Mouse (Mus musculus) kidney, postnatal 0 days (tissue): ENCODE measurements around the gene Gm45062. TPM values are rescaled to one million over a fixed set of nuclear protein-coding genes. Genes with fewer than 3 reads are reported as not detected.

Experiments
- ATAC-seq: fragments of 200-750 bp; cut with Nextera tagmentation; replicated peaks from 2 replicates; pipeline ENCODE4 v1.8.0; 2017; ENCODE audit warnings: low read depth, moderate number of reproducible peaks, moderate TSS enrichment, moderate library complexity; ENCODE audit not compliant: low FRiP score
- DNase-seq: peaks from one replicate; pipeline ENCODE4 v3.0.0-alpha.2; 2016; ENCODE audit warnings: low spot score
- H3K27ac ChIP-seq: fragments of 300-500 bp; sonication (generic); 2 replicates; pipeline ENCODE4 v1.5.1; 2014; ENCODE audit warnings: mild to moderate bottlenecking
- H3K27me3 ChIP-seq: fragments of 300-500 bp; sonication (generic); 2 replicates; pipeline ENCODE4 v1.6.1; 2014; ENCODE audit warnings: low read length, mixed read lengths; ENCODE audit not compliant: insufficient read depth
- H3K36me3 ChIP-seq: fragments of 300-500 bp; sonication (generic); 2 replicates; pipeline ENCODE4 v1.6.1; 2014; ENCODE audit warnings: low read length, mixed read lengths; ENCODE audit not compliant: insufficient read depth
- H3K4me1 ChIP-seq: fragments of 300-500 bp; sonication (generic); replicated peaks from 2 replicates; pipeline ENCODE4 v1.6.1; 2014; ENCODE audit warnings: antibody characterized with exemption, low read length, mixed read lengths; ENCODE audit not compliant: insufficient read depth
- H3K4me2 ChIP-seq: fragments of 300-500 bp; sonication (generic); 2 replicates; pipeline ENCODE4 v1.6.1; 2014; ENCODE audit warnings: mild to moderate bottlenecking, low read length, moderate library complexity, mixed read lengths
- H3K4me3 ChIP-seq: fragments of 300-500 bp; sonication (generic); replicated peaks from 2 replicates; pipeline ENCODE4 v1.5.1; 2014; ENCODE audit warnings: low read depth, low read length
- H3K9ac ChIP-seq: fragments of 300-500 bp; sonication (generic); 2 replicates; pipeline ENCODE4 v1.6.1; 2014; ENCODE audit warnings: low read depth, low read length
- H3K9me3 ChIP-seq: fragments of 300-500 bp; sonication (generic); replicated peaks from 2 replicates; pipeline ENCODE4 v1.6.1; 2016; ENCODE audit warnings: low read length, inconsistent platforms, mixed read lengths
- CTCF ChIP-seq: IDR thresholded peaks from 2 replicates; pipeline ENCODE4 v1.5.1; 2016; ENCODE audit warnings: antibody characterized with exemption, low read depth, mild to moderate bottlenecking, moderate library complexity
- WGBS: fragments of 180-500 bp; shearing (Covaris S2); extraction: QIAGEN DNeasy Blood & Tissue Kit; methylation state at CpG from one replicate; pipeline ENCODE4 v1.1.7; 2014; 5-methylcytosine and 5-hydroxymethylcytosine counted together
- polyA plus RNA-seq: library from polyadenylated mRNA; unstranded; fragments of >200 nt; fragmentation: Nextera tagmentation; extraction: Ambion mirVana; gene quantifications from 2 replicates; pipeline ENCODE4 v1.2.1, GENCODE M21; 2015

Gm45062 gene
- polyA plus RNA-seq, 1 experiment from 2014 or later, result 5.0 TPM

DNA sequence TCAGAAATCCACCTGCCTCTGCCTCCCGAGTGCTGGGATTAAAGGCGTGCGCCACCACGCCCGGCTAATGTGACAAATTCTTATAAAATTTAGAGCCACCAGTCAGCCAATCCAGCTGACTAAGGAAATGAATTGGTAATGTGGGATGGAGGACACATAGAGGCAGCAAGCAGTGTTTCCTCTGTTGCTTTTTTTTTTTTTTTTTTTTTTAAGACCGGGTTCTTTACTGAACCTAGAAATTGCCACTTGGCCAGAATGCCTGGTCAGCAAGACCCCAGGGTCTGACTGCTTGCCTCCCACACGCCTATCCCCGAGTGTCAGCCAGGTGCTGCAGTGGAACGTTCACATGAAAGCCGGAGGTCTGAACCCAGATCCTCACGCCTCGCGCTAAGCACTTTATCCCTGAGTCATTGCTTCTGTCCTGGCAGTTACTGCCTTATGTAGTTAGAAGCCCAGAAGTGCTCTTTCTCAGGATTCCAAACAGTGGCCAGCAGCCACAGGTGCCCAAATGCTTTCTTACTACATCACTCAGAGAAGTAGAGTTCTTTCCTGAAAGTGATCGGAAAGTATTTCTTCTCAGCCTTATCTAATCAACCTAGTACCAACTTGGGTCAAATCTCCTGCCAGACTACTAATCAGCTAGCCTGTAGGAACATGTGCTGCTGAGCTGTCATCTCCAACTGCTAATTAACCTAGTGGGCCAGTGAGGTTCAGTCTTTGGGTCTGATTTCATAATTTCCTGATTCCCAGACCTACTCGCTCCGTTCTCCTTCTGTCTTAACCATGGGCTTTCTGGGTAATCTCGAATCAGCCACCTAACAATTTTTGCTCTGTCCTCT lies 225.4 kb downstream of the Gm45062 start:
- ATAC-seq, result no peak
- WGBS, result 82% methylated on average over 17 of the region's 17 CpGs

DNA sequence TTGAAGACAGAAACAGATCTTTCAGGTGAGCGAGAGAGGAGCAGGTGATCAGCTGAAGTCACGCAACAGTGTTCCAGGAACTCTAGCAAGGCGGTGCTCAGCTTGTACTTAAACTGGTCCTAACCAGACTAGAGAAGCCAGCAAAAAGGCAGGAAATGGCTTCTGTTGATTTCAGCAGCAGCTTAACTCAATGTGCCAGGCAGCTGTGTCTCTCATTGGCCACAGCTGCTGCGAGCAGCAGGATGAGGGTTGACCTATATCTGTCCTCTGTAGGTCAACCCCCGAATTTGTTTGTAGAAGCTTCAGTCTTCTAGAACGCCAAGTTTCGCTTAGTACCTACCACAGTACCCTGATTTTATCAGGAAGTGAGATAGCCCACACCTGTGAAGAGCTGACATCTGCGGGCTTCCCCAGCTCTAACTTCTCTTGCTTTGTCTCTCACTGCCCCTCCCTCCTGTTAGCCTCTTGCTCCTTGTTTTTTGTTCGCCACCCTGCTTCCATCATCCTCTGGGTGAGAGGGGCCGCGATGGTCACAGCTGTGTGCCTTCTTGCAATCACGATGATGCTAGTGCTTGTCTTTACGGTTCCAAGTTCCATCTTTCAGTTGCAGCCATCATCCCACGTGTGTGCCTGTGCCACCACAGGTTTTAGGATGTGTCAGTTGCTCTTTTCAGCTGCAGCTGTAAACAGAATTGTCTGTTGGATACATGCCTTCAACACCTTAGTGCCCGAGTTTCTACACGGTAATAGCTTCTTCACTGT lies 226.3 kb downstream of the Gm45062 start:
- WGBS, result 77% methylated on average over 16 of the region's 16 CpGs
- TF ChIP-seq CTCF, result no peak
- DNase-seq, result peak; percentile 34

More for the DNA sequence above, 225.4 kb downstream of the Gm45062 start:
- Histone ChIP-seq H3K4me3 (no peak overlapping the region), H3K9ac (no peak overlapping the region), H3K4me1 (no peaks in the 10 kb centered on the region), H3K27ac (no peak overlapping the region), H3K36me3 (no peaks in the 10 kb centered on the region), H3K4me2 (no peak overlapping the region), H3K9me3 (no peaks in the 10 kb centered on the region), H3K27me3 (no peaks in the 10 kb centered on the region)
- DNase-seq, result no peak
- TF ChIP-seq CTCF, result no peak

GRCm38 (mm10) chr6:8486391-8487043 lies 227.3 kb downstream of the Gm45062 start:
- Histone ChIP-seq H3K4me1 (no peaks in the 10 kb centered on the region), H3K27me3 (no peaks in the 10 kb centered on the region), H3K9ac (no peak overlapping the region), H3K4me2 (no peak overlapping the region), H3K36me3 (no peaks in the 10 kb centered on the region), H3K4me3 (no peak overlapping the region), H3K27ac (no peak overlapping the region), H3K9me3 (no peaks in the 10 kb centered on the region)
- no peak for ATAC-seq
- TF ChIP-seq CTCF, result no peak
- 84% methylated on average over 17 of the region's 17 CpGs for WGBS
- DNase-seq, result no peak

More for the DNA sequence above, 226.3 kb downstream of the Gm45062 start:
- no peaks in the 10 kb centered on the region for H3K27me3 ChIP-seq
- no peak overlapping the region for H3K4me3 ChIP-seq
- no peak overlapping the region for H3K4me2 ChIP-seq
- peak overlapping the region; percentile 5; the same call in 1 of the 2 replicates for H3K27ac ChIP-seq
- no peak overlapping the region for H3K9ac ChIP-seq
- no peaks in the 10 kb centered on the region for H3K4me1 ChIP-seq
- H3K36me3 ChIP-seq, result no peaks in the 10 kb centered on the region
- peak; percentile 17; the same call in 1 of the 2 replicates for ATAC-seq
- no peaks in the 10 kb centered on the region for H3K9me3 ChIP-seq

DNA sequence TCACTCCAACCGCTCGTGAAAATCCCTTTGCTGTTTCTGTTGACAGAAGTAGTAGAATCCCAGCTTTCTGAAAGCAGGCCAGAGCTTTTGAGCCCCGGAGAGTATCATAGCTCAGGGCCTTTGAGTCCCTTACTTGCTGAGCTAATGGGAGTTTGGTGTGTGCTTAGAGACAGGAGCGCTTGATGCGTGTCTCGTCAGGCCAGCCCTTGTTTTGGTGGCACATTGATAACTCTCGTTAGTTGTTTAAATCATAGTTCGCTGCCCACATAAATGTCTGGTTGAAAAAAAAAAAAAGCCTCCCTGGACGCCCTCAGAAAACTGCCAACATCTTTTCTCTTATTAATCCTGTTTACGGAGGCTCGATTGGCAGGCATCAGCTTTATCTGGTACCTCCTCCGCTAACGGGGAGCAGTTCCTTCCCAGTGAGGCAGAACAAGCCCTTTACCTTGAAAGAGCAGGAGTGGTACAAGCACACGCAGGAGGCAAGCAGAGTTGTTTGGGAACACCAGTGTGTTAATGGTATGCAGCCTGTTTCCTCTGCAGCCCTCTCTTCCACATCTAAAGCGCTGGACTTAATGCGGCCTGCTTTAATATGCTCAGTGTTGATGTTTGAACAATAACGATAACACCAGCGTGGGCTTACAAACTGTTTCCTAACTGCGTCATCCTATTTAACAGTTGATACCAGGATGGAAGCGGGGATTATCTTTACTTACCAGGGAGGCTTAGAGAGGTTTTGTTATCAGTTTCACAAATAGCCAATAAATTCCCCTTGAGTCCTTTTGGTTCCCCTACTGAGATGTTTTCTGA lies 228.0 kb downstream of the Gm45062 start:
- no peaks in the 10 kb centered on the region for H3K36me3 ChIP-seq
- no peaks in the 10 kb centered on the region for H3K27me3 ChIP-seq
- H3K4me2 ChIP-seq, result no peak overlapping the region
- H3K4me3 ChIP-seq, result no peak overlapping the region
- WGBS, result 63% methylated on average over 20 of the region's 20 CpGs
- TF ChIP-seq CTCF, result no peak
- ATAC-seq (no peak), DNase-seq (no peak)
- no peak overlapping the region for H3K27ac ChIP-seq
- no peaks in the 10 kb centered on the region for H3K9me3 ChIP-seq
- no peak overlapping the region for H3K9ac ChIP-seq
- H3K4me1 ChIP-seq, result no peaks in the 10 kb centered on the region

DNA sequence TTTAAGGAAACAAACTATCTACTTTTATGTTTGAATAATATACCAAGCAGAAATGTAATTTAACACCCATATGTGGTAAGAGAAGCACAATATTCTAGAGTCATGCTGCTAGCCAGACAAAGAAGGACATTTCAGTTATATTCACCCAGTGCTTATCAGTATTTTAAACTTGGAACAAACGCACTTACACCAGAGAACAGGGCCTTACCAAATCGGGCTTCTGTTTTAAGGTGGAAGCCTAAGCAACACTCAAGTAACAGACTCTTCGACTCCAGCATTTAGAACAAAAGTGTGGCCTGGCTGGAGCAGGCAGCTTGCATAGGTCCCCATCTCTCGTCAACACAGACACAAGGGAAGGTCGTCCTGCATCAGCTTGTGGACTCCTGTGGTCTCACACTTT lies 229.0 kb downstream of the Gm45062 start:
- Histone ChIP-seq H3K9me3 (no peaks in the 10 kb centered on the region), H3K4me2 (no peak overlapping the region), H3K27ac (no peak overlapping the region), H3K4me1 (no peaks in the 10 kb centered on the region), H3K27me3 (no peaks in the 10 kb centered on the region), H3K36me3 (no peaks in the 10 kb centered on the region), H3K9ac (no peak overlapping the region), H3K4me3 (no peak overlapping the region)
- ATAC-seq, result no peak
- no peak for DNase-seq
- 73% methylated on average over 5 of the region's 5 CpGs for WGBS
- TF ChIP-seq CTCF, result no peak
